Mouse (Mus musculus) hindbrain, embryonic 11.5 days (tissue): ENCODE measurements at regions not wholly inside any gene's neighbourhood (a gene's known extent, or its start where the extent isn't known, plus 50 kb on each side); places are given as distances from the start of the nearest gene placed in this dataset.

Experiments
- ATAC-seq: fragments of 200-750 bp; cut with Nextera tagmentation; 2 replicates; pipeline ENCODE4 v1.8.0; 2017; ENCODE audit warnings: mild to moderate bottlenecking, moderate TSS enrichment, moderate library complexity; ENCODE audit not compliant: low FRiP score
- DNase-seq: peaks from one replicate; pipeline ENCODE4 v3.0.0-alpha.2; 2015; ENCODE audit warnings: low spot score
- H3K27ac ChIP-seq: fragments of 300-500 bp; sonication (generic); 2 replicates; pipeline ENCODE4 v1.5.1; 2014; ENCODE audit warnings: mild to moderate bottlenecking, low read depth, low read length
- H3K27me3 ChIP-seq: fragments of 300-500 bp; sonication (generic); 2 replicates; pipeline ENCODE4 v1.6.1; 2014; ENCODE audit warnings: mild to moderate bottlenecking, low read length, moderate library complexity, mixed read lengths; ENCODE audit not compliant: control insufficient read depth, insufficient read depth
- H3K36me3 ChIP-seq: fragments of 300-500 bp; sonication (generic); 2 replicates; pipeline ENCODE4 v1.6.1; 2014; ENCODE audit warnings: mild to moderate bottlenecking, low read length, moderate library complexity, mixed read lengths; ENCODE audit not compliant: control insufficient read depth, insufficient read depth
- H3K4me1 ChIP-seq: fragments of 300-500 bp; sonication (generic); replicated peaks from 2 replicates; pipeline ENCODE4 v1.6.1; 2014; ENCODE audit warnings: low read length, mixed read lengths; ENCODE audit not compliant: control insufficient read depth, insufficient read depth
- H3K4me2 ChIP-seq: fragments of 300-500 bp; sonication (generic); replicated peaks from 2 replicates; pipeline ENCODE4 v1.6.1; 2014; ENCODE audit warnings: mild to moderate bottlenecking, low read depth, low read length
- H3K4me3 ChIP-seq: fragments of 300-500 bp; sonication (generic); 2 replicates; pipeline ENCODE4 v1.5.1; 2014; ENCODE audit warnings: low read depth, low read length
- H3K9ac ChIP-seq: fragments of 300-500 bp; sonication (generic); 2 replicates; pipeline ENCODE4 v1.6.1; 2014; ENCODE audit warnings: low read depth, low read length
- H3K9me3 ChIP-seq: fragments of 300-500 bp; sonication (generic); 2 replicates; pipeline ENCODE4 v1.6.1; 2016; ENCODE audit warnings: low read length; ENCODE audit not compliant: control insufficient read depth
- WGBS: fragments of 180-500 bp; shearing (Covaris S2); extraction: QIAGEN DNeasy Blood & Tissue Kit; methylation state at CpG from one replicate; pipeline ENCODE4 v1.1.7; 2014; 5-methylcytosine and 5-hydroxymethylcytosine counted together

GRCm38 (mm10) chr3:21484052-21484451 lies 592.4 kb upstream of the Tbl1xr1 start:
- H3K27me3 ChIP-seq: no peaks in the 10 kb centered on the region
- no peaks in the 10 kb centered on the region for H3K36me3 ChIP-seq
- H3K4me1 ChIP-seq: no peaks in the 10 kb centered on the region
- no peak for ATAC-seq
- WGBS: 76% methylated on average over 2 of the region's 2 CpGs
- no peak overlapping the region for H3K4me3 ChIP-seq
- H3K27ac ChIP-seq: no peak overlapping the region
- no peak overlapping the region for H3K4me2 ChIP-seq
- no peak for DNase-seq
- H3K9me3 ChIP-seq: no peaks in the 10 kb centered on the region
- H3K9ac ChIP-seq: no peak overlapping the region

GRCm38 (mm10) chr3:21485454-21485853 lies 591.0 kb upstream of the Tbl1xr1 start:
- H3K27ac ChIP-seq: no peak overlapping the region
- H3K27me3 ChIP-seq: no peaks in the 10 kb centered on the region
- no peaks in the 10 kb centered on the region for H3K9me3 ChIP-seq
- no peaks in the 10 kb centered on the region for H3K36me3 ChIP-seq
- no peak overlapping the region for H3K4me2 ChIP-seq
- no peak for DNase-seq
- ATAC-seq: no peak
- no peaks in the 10 kb centered on the region for H3K4me1 ChIP-seq
- no peak overlapping the region for H3K9ac ChIP-seq
- no peak overlapping the region for H3K4me3 ChIP-seq

- Histone ChIP-seq H3K9ac (no peak overlapping the region), H3K4me2 (no peak overlapping the region), H3K9me3 (no peaks in the 10 kb centered on the region), H3K36me3 (no peaks in the 10 kb centered on the region), H3K4me1 (no peaks in the 10 kb centered on the region), H3K4me3 (no peak overlapping the region), H3K27me3 (no peaks in the 10 kb centered on the region), H3K27ac (no peak overlapping the region)
- ATAC-seq: no peak
- DNase-seq: no peak
- 96% methylated on average over 1 of the region's 1 CpGs for WGBS
Observed at GRCm38 (mm10) chr3:21489547-21489946, 586.9 kb upstream of the Tbl1xr1 start.

GRCm38 (mm10) chr3:21492413-21492812 lies 584.0 kb upstream of the Tbl1xr1 start:
- Histone ChIP-seq H3K27me3 (no peaks in the 10 kb centered on the region), H3K4me2 (no peak overlapping the region), H3K4me1 (no peaks in the 10 kb centered on the region), H3K4me3 (no peak overlapping the region), H3K9me3 (no peaks in the 10 kb centered on the region), H3K36me3 (no peaks in the 10 kb centered on the region), H3K9ac (no peak overlapping the region), H3K27ac (no peak overlapping the region)
- DNase-seq: no peak
- WGBS: 58% methylated on average over 3 of the region's 3 CpGs
- no peak for ATAC-seq

- Histone ChIP-seq H3K27ac (no peak overlapping the region), H3K9ac (no peak overlapping the region), H3K4me2 (no peak overlapping the region), H3K36me3 (no peaks in the 10 kb centered on the region), H3K4me1 (no peaks in the 10 kb centered on the region), H3K27me3 (no peaks in the 10 kb centered on the region), H3K4me3 (no peak overlapping the region), H3K9me3 (no peaks in the 10 kb centered on the region)
- 82% methylated on average over 6 of the region's 6 CpGs for WGBS
- no peak for DNase-seq
- peak; percentile 64 for ATAC-seq
Observed at GRCm38 (mm10) chr3:21493384-21493783, 583.1 kb upstream of the Tbl1xr1 start.

GRCm38 (mm10) chr3:21494904-21495303 lies 581.5 kb upstream of the Tbl1xr1 start:
- Histone ChIP-seq H3K4me2 (no peak overlapping the region), H3K9me3 (no peaks in the 10 kb centered on the region), H3K27ac (no peak overlapping the region), H3K9ac (no peak overlapping the region), H3K27me3 (no peaks in the 10 kb centered on the region), H3K4me3 (no peak overlapping the region), H3K36me3 (no peaks in the 10 kb centered on the region), H3K4me1 (no peaks in the 10 kb centered on the region)
- no peak for ATAC-seq
- DNase-seq: no peak
- 59% methylated on average over 3 of the region's 3 CpGs for WGBS

- no peak for ATAC-seq
- 83% methylated on average over 5 of the region's 5 CpGs for WGBS
- DNase-seq: no peak
- H3K9ac ChIP-seq: no peak overlapping the region
- H3K9me3 ChIP-seq: no peaks in the 10 kb centered on the region
- no peak overlapping the region for H3K4me2 ChIP-seq
- H3K4me1 ChIP-seq: no peaks in the 10 kb centered on the region
- H3K27me3 ChIP-seq: no peaks in the 10 kb centered on the region
- no peaks in the 10 kb centered on the region for H3K36me3 ChIP-seq
- no peak overlapping the region for H3K4me3 ChIP-seq
- no peak overlapping the region for H3K27ac ChIP-seq
Observed at GRCm38 (mm10) chr3:21495651-21496050, 580.8 kb upstream of the Tbl1xr1 start.

- Histone ChIP-seq H3K36me3 (no peaks in the 10 kb centered on the region), H3K27me3 (no peaks in the 10 kb centered on the region), H3K4me1 (no peaks in the 10 kb centered on the region), H3K9ac (no peak overlapping the region), H3K9me3 (no peaks in the 10 kb centered on the region), H3K27ac (no peak overlapping the region), H3K4me2 (no peak overlapping the region), H3K4me3 (no peak overlapping the region)
- DNase-seq: no peak
- 82% methylated on average over 2 of the region's 2 CpGs for WGBS
- ATAC-seq: no peak
Observed at GRCm38 (mm10) chr3:21496166-21496565, 580.3 kb upstream of the Tbl1xr1 start.

- WGBS: 74% methylated on average over 1 of the region's 1 CpGs
- Histone ChIP-seq H3K4me1 (no peaks in the 10 kb centered on the region), H3K27ac (no peak overlapping the region), H3K4me3 (no peak overlapping the region), H3K36me3 (no peaks in the 10 kb centered on the region), H3K4me2 (no peak overlapping the region), H3K27me3 (no peaks in the 10 kb centered on the region), H3K9me3 (no peaks in the 10 kb centered on the region), H3K9ac (no peak overlapping the region)
- no peak for ATAC-seq
- no peak for DNase-seq
Observed at GRCm38 (mm10) chr3:21497011-21497410, 579.4 kb upstream of the Tbl1xr1 start.
